Mouse (Mus musculus) limb, embryonic 14.5 days (tissue): ENCODE data around the gene Bag3. TPM values are rescaled to one million over a fixed set of nuclear protein-coding genes. Genes with fewer than 3 reads are reported as not detected.

ENCODE experiments used
- ATAC-seq: fragments of 200-750 bp; cut with Nextera tagmentation; 2 replicates; pipeline ENCODE4 v1.8.0; 2017; ENCODE audit warnings: low read depth, moderate number of reproducible peaks, moderate TSS enrichment; ENCODE audit not compliant: low FRiP score
- DNase-seq: peaks from one replicate; pipeline ENCODE4 v3.0.0-alpha.2; 2015; ENCODE audit warnings: low spot score
- H3K27ac ChIP-seq: fragments of 300-500 bp; sonication (generic); replicated peaks from 2 replicates; pipeline ENCODE4 v1.5.1; 2014; ENCODE audit warnings: low read depth, mild to moderate bottlenecking, low read length, moderate library complexity, mixed read lengths
- H3K27me3 ChIP-seq: fragments of 300-500 bp; sonication (generic); 2 replicates; pipeline ENCODE4 v1.6.1; 2014; ENCODE audit warnings: low read length, mixed read lengths; ENCODE audit not compliant: control insufficient read depth, insufficient read depth
- H3K36me3 ChIP-seq: fragments of 300-500 bp; sonication (generic); 2 replicates; pipeline ENCODE4 v1.6.1; 2014; ENCODE audit warnings: mild to moderate bottlenecking, low read length, moderate library complexity, mixed read lengths; ENCODE audit not compliant: control insufficient read depth, insufficient read depth
- H3K4me1 ChIP-seq: fragments of 300-500 bp; sonication (generic); 2 replicates; pipeline ENCODE4 v1.6.1; 2014; ENCODE audit warnings: antibody characterized with exemption, low read length, mixed read lengths; ENCODE audit not compliant: control insufficient read depth, insufficient read depth
- H3K4me2 ChIP-seq: fragments of 300-500 bp; sonication (generic); replicated peaks from 2 replicates; pipeline ENCODE4 v1.6.1; 2014; ENCODE audit warnings: low read depth, mild to moderate bottlenecking, low read length, moderate library complexity; ENCODE audit not compliant: severe bottlenecking
- H3K4me3 ChIP-seq: fragments of 300-500 bp; sonication (generic); replicated peaks from 2 replicates; pipeline ENCODE4 v1.5.1; 2014; ENCODE audit warnings: low read length
- H3K9ac ChIP-seq: fragments of 300-500 bp; sonication (generic); 2 replicates; pipeline ENCODE4 v1.6.1; 2014; ENCODE audit warnings: mild to moderate bottlenecking, low read depth, low read length, moderate library complexity; ENCODE audit not compliant: severe bottlenecking
- H3K9me3 ChIP-seq: fragments of 300-500 bp; sonication (generic); 2 replicates; pipeline ENCODE4 v1.6.1; 2016; ENCODE audit warnings: low read length; ENCODE audit not compliant: control insufficient read depth
- POLR2A ChIP-seq: fragments of 200-500 bp; IDR thresholded peaks from 2 replicates; pipeline ENCODE4 v1.8.0; 2012; ENCODE audit warnings: inconsistent platforms, mild to moderate bottlenecking, moderate library complexity, borderline replicate concordance; ENCODE audit not compliant: insufficient read depth, insufficient read length; ENCODE audit errors: extremely low read depth
- WGBS: fragments of 180-500 bp; shearing (Covaris S2); extraction: QIAGEN DNeasy Blood & Tissue Kit; methylation state at CpG from one replicate; pipeline ENCODE4 v1.1.7; 2014; 5-methylcytosine and 5-hydroxymethylcytosine counted together
- polyA plus RNA-seq, 2 experiments: library from polyadenylated mRNA; depleted of rRNA in 1 of 2; stranded (reverse) in 1 of 2; unstranded in 1 of 2; fragments of >200 nt; fragmentation: Nextera tagmentation in 1 of 2; extraction: Ambion mirVana in 1 of 2; gene quantifications; 2 replicates each; pipeline versions ENCODE4 v1.2.1 to v1.2.3; 2012 to 2014

Bag3 gene
- polyA plus RNA-seq, 2 experiments: 18.0 to 22.2 TPM

DNA sequence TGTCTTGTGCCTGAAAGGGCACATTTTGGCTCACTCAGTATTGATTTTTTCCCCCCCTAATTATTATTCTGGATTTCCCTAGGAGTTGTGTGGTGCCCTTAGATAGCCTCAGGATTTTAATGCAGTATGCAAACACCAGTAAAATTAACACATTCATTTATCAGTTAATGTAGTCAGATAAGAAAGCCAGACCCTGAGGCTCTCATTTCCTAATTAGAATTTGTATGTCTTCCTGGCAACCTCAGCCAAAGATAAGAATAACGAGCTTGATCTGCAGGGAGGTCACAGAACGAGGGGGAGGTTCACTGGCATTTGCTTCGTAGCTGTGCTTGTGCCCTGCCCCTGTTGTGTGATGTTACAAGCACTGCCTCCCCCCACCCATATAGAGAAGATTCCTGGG is 12.7 kb downstream of the Bag3 start:
- H3K9me3 ChIP-seq: no peaks in the 10 kb centered on the region

DNA sequence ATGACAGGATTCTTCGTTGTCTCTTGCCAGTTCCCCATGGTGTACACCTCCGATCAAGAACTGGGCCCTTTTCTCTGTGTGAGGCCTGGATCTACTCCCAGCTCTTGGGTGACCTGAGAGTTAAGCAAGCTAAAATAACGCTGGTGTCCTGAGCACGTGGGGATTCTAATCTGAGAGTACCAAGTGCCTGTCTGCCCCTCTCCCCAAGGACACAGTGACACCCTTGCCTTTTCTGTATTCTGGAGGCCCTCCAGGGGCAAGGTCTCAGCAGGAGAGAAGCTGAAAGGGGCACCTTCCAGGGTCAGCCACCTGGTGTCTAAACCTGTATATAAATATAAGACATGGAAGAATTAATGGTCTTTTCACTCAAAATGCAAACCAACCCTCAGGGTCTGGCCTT is 14.3 kb downstream of the Bag3 start:
- Histone ChIP-seq H3K4me2 (no peak overlapping the region), H3K4me3 (no peak overlapping the region), H3K27ac (no peak overlapping the region), H3K36me3 (peaks cover 22% of the 10 kb centered on the region), H3K9ac (no peak overlapping the region), H3K9me3 (no peaks in the 10 kb centered on the region), H3K27me3 (no peaks in the 10 kb centered on the region), H3K4me1 (peaks cover 37% of the 10 kb centered on the region)
- DNase-seq (no peak), ATAC-seq (no peak)
- no peak for TF ChIP-seq POLR2A
- WGBS: 76% methylated on average over 4 of the region's 4 CpGs

More for the DNA sequence above, 12.7 kb downstream of the Bag3 start:
- DNase-seq: no peak
- H3K4me3 ChIP-seq: no peak overlapping the region
- no peak for ATAC-seq
- peaks cover 45% of the 10 kb centered on the region for H3K4me1 ChIP-seq
- TF ChIP-seq POLR2A: no peak
- H3K27ac ChIP-seq: no peak overlapping the region
- H3K36me3 ChIP-seq: 0 out of 2 replicates have a peak, but pooled peaks cover 7% of the 10 kb centered on the region
- H3K27me3 ChIP-seq: no peaks in the 10 kb centered on the region
- 30% methylated on average over 3 of the region's 3 CpGs for WGBS
- H3K9ac ChIP-seq: no peak overlapping the region
- H3K4me2 ChIP-seq: no peak overlapping the region

DNA sequence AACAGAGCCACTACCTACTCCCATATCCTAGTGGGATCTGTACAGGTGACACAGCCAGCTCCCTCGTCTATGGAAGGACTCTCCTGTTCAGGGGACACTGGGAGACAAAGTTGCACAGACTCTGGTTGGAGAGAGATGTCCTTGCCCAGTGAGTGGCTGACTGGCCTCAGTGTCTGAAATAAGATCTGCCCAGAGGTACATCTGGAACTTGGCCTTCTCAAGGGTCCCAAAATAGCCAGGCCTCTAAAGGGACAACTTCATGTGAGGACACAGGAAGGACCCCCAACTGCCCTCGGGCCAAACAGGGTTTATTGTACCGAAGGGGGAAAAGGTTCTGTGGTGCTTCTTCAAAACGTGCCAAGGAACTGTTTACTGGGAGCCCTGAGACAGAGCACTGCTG is 14.8 kb downstream of the Bag3 start:
- Histone ChIP-seq H3K9ac (no peak overlapping the region), H3K27ac (no peak overlapping the region), H3K4me3 (no peak overlapping the region), H3K4me2 (no peak overlapping the region), H3K9me3 (no peaks in the 10 kb centered on the region), H3K4me1 (peaks cover 36% of the 10 kb centered on the region), H3K27me3 (no peaks in the 10 kb centered on the region), H3K36me3 (peaks cover 27% of the 10 kb centered on the region)
- TF ChIP-seq POLR2A: no peak
- WGBS: 68% methylated on average over 4 of the region's 4 CpGs
- no peak for ATAC-seq
- no peak for DNase-seq

DNA sequence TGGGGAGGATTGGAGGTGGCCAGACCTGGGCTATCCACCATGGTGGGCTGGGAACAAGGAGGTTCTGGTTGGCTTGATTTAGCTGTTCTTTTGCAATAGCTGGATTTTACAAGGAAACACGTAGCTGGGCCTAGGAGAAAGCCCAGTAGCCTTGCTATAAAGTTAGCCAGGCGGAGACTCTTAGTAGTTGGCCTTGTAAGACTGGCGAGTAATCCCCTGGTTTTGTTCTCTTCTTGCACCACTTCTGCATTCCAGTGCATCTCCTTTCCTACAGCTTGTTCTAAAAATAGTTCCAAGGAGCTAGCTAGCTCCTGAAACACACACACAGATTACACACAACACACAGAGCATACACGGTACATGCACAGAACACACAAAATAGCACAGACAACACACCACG is 15.4 kb downstream of the Bag3 start:
- 69% methylated on average over 5 of the region's 5 CpGs for WGBS
- TF ChIP-seq POLR2A: no peak
- H3K4me2 ChIP-seq: no peak overlapping the region
- peaks cover 30% of the 10 kb centered on the region for H3K4me1 ChIP-seq
- no peak overlapping the region for H3K27ac ChIP-seq
- ATAC-seq (no peak), DNase-seq (no peak)
- H3K9ac ChIP-seq: no peak overlapping the region
- H3K27me3 ChIP-seq: no peaks in the 10 kb centered on the region
- no peak overlapping the region for H3K4me3 ChIP-seq
- H3K36me3 ChIP-seq: peaks cover 32% of the 10 kb centered on the region
- no peaks in the 10 kb centered on the region for H3K9me3 ChIP-seq

DNA sequence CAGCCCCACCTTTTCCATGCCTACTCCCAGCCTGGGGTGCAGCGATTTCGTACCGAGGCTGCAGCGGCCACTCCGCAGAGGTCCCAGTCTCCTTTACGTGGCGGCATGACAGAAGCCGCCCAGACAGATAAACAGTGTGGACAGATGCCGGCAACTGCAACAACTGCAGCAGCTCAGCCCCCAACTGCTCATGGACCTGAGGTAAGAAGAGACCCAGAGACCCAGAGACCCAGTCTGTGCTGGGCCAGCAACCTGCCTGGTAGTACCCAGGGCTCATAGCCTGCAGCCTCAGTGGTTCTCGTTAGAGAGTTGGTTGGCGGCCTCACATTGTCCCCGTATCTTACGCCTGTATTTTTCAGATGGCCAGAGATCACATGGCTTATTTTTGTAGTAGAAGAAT is 16.7 kb downstream of the Bag3 start:
- Histone ChIP-seq H3K4me3 (no peak overlapping the region), H3K36me3 (peaks cover 41% of the 10 kb centered on the region), H3K9ac (no peak overlapping the region), H3K4me2 (no peak overlapping the region), H3K4me1 (peaks cover 21% of the 10 kb centered on the region), H3K27ac (no peak overlapping the region), H3K9me3 (no peaks in the 10 kb centered on the region), H3K27me3 (no peaks in the 10 kb centered on the region)
- DNase-seq (no peak), ATAC-seq (no peak)
- WGBS: 92% methylated on average over 13 of the region's 13 CpGs
- no peak for TF ChIP-seq POLR2A

DNA sequence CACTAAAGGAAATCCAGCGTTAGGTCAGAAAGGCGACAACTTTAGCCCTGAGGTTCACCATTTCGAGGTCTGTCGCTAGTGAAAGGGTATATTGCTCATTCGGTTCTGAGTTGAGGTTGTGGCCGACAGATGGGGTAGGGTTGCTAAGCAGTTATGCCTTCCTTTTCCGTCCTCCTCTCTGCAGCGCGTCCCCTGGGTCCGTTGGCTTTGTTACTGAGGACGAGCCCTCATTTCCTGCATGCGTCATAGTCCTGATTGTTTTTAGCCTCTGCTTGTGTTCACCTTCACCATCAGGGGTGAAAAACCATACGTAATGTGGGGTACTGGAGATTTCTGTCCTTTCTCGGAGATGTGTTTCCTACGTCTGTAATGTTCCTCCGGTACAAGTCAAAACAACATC is 17.3 kb downstream of the Bag3 start:
- ATAC-seq: no peak

More for the DNA sequence above, 17.3 kb downstream of the Bag3 start:
- no peak for TF ChIP-seq POLR2A
- no peak overlapping the region for H3K4me2 ChIP-seq
- H3K27ac ChIP-seq: no peak overlapping the region
- 88% methylated on average over 16 of the region's 16 CpGs for WGBS
- H3K4me1 ChIP-seq: peaks cover 15% of the 10 kb centered on the region
- no peak overlapping the region for H3K4me3 ChIP-seq
- no peaks in the 10 kb centered on the region for H3K9me3 ChIP-seq
- no peaks in the 10 kb centered on the region for H3K27me3 ChIP-seq
- H3K9ac ChIP-seq: no peak overlapping the region
- H3K36me3 ChIP-seq: peaks cover 47% of the 10 kb centered on the region
- DNase-seq: no peak
